Mouse (Mus musculus) stomach, embryonic 15.5 days (tissue): ENCODE measurements at regions not wholly inside any gene's neighbourhood (a gene's known extent, or its start where the extent isn't known, plus 50 kb on each side); places are given as distances from the start of the nearest gene placed in this dataset.
A peak's percentile ranks its signal among the peaks of the same experiment; 100 is the strongest.
"Not testable (repeated sequence)": the region's sequence is repeated elsewhere in the genome, so short reads cannot be mapped to it uniquely, and the experiment has no call there.

Experiments used
- ATAC-seq: fragments of 200-750 bp; cut with Nextera tagmentation; 2 replicates; pipeline ENCODE4 v1.8.0; 2017; ENCODE audit warnings: low read depth, moderate number of reproducible peaks, moderate TSS enrichment; ENCODE audit not compliant: insufficient read depth, low FRiP score
- H3K27ac ChIP-seq: fragments of 300-500 bp; sonication (generic); 2 replicates; pipeline ENCODE4 v1.5.1; 2015; ENCODE audit warnings: mild to moderate bottlenecking, inconsistent platforms
- H3K27me3 ChIP-seq: fragments of 300-500 bp; sonication (generic); replicated peaks from 2 replicates; pipeline ENCODE4 v1.6.1; 2015; ENCODE audit warnings: inconsistent platforms
- H3K36me3 ChIP-seq: fragments of 300-500 bp; sonication (generic); 2 replicates; pipeline ENCODE4 v1.6.1; 2015; ENCODE audit warnings: inconsistent platforms
- H3K4me1 ChIP-seq: fragments of 300-500 bp; sonication (generic); 2 replicates; pipeline ENCODE4 v1.6.1; 2015; ENCODE audit warnings: inconsistent platforms
- H3K4me2 ChIP-seq: fragments of 300-500 bp; sonication (generic); 2 replicates; pipeline ENCODE4 v1.6.1; 2015; ENCODE audit warnings: mild to moderate bottlenecking, inconsistent platforms
- H3K4me3 ChIP-seq: fragments of 300-500 bp; sonication (generic); replicated peaks from 2 replicates; pipeline ENCODE4 v1.5.1; 2015; ENCODE audit warnings: inconsistent platforms
- H3K9ac ChIP-seq: fragments of 300-500 bp; sonication (generic); 2 replicates; pipeline ENCODE4 v1.6.1; 2015; ENCODE audit warnings: inconsistent platforms
- H3K9me3 ChIP-seq: fragments of 300-500 bp; sonication (generic); 2 replicates; pipeline ENCODE4 v1.6.1; 2016; ENCODE audit warnings: inconsistent platforms
- WGBS: fragments of 180-500 bp; shearing (Covaris S2); methylation state at CpG from one replicate; pipeline ENCODE4 v1.1.7; 2015; 5-methylcytosine and 5-hydroxymethylcytosine counted together

DNA sequence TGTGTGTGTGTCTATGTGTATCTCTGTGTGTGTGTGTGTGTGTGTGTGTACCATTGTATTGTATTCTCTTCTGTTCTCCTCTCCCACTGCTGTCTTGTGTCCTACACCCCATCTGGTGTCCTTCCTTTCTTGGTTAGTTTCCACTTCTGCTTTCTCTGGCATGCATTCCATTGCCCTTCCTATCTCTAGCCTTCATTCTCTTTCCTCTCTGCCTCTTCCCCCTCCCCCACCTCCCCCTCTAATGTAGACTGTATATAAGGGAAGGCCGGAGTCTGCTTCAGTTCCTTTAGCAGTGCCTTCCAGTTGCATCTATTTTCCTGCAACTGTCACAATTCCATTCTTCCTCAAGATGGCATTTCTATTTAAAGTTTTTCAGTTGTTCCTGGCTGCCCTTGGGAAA lies 161.5 kb upstream of the Rxfp2 start:
- no peak overlapping the region for H3K9ac ChIP-seq
- ATAC-seq: no peak
- no peaks in the 10 kb centered on the region for H3K9me3 ChIP-seq
- H3K4me3 ChIP-seq: no peak overlapping the region
- no peaks in the 10 kb centered on the region for H3K4me1 ChIP-seq
- WGBS: 39% methylated on average over 1 of the region's 1 CpGs
- no peak overlapping the region for H3K4me2 ChIP-seq
- H3K27ac ChIP-seq: no peak overlapping the region
- no peaks in the 10 kb centered on the region for H3K27me3 ChIP-seq
- no peaks in the 10 kb centered on the region for H3K36me3 ChIP-seq

DNA sequence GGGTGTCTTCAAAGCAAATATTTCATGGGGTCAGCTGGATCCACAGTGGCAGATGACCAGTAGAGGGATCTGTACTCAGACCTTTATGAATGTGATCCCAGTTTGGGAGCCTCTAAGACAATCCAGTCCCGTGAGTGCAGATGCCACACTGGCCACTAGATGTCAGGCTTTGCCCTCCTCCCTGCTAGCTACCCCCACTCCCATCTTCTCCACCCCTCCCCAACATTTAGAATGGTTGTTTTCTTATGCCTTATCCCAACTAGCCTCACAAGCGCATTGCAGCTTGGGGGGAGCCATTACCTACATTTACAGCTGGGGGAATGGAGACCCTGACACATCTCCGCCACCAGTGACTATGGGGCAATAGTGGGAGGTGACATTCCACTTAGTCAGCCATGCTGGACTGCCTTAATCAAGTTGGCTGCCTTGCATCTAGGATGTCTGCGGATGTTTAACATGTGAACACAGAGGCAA lies 156.9 kb upstream of the Rxfp2 start:
- Histone ChIP-seq H3K36me3 (no peaks in the 10 kb centered on the region), H3K9me3 (no peaks in the 10 kb centered on the region), H3K27me3 (no peaks in the 10 kb centered on the region), H3K4me2 (no peak overlapping the region), H3K4me1 (no peaks in the 10 kb centered on the region), H3K4me3 (no peak overlapping the region), H3K27ac (no peak overlapping the region), H3K9ac (no peak overlapping the region)
- no peak for ATAC-seq
- 47% methylated on average over 4 of the region's 4 CpGs for WGBS

DNA sequence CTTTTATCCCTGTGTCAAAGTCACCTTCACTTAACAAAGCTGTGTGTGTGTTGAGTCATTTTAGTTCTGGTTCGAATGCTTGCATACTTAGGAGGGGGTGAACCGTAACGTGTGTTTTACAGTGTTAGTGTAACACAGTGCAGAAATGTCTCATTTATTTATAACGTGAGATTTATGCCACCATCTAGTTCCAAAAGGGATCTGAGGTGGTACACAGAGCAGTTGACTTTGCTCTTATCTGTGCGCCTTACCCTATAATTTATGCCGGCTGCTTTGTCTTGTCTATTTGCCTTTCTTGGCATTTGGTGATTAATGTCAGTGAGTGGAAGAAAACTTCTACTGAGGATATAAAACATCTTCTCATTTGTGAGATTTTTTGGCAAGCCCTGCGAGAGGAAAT lies 150.5 kb upstream of the Rxfp2 start:
- H3K27ac ChIP-seq: no peak overlapping the region
- ATAC-seq: no peak; the same call in 1 of the 2 replicates
- no peak overlapping the region for H3K4me3 ChIP-seq
- no peak overlapping the region for H3K4me2 ChIP-seq
- 24% methylated on average over 7 of the region's 7 CpGs for WGBS
- peaks cover 5% of the 10 kb centered on the region; the same call in 1 of the 2 replicates for H3K4me1 ChIP-seq
- no peaks in the 10 kb centered on the region for H3K9me3 ChIP-seq
- H3K9ac ChIP-seq: no peak overlapping the region
- no peaks in the 10 kb centered on the region for H3K27me3 ChIP-seq
- H3K36me3 ChIP-seq: no peaks in the 10 kb centered on the region

DNA sequence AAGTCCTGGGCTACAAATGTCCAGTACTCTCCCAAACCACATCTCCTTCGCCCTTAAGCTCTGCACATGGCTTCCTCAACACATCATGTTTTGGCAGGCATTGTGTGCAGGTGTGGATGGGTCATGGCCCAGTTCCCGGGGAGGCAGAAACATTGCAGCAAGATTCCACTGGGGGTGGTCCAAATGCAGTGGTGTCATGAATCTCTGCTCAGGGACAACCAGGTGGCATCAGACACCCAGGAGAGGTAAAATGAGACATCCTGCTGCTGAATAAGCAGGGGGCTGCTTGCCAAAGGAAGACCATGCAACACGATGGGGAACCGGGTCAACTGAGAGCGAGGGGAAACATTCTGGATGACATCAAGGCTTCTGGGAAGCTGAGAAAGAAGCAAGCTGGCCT lies 149.0 kb upstream of the Rxfp2 start:
- Histone ChIP-seq H3K4me3 (no peak overlapping the region), H3K4me1 (peaks cover 5% of the 10 kb centered on the region; the same call in 1 of the 2 replicates), H3K9me3 (no peaks in the 10 kb centered on the region), H3K27ac (no peak overlapping the region), H3K4me2 (no peak overlapping the region), H3K9ac (no peak overlapping the region), H3K27me3 (no peaks in the 10 kb centered on the region), H3K36me3 (no peaks in the 10 kb centered on the region)
- WGBS: 73% methylated on average over 5 of the region's 5 CpGs
- no peak for ATAC-seq

DNA sequence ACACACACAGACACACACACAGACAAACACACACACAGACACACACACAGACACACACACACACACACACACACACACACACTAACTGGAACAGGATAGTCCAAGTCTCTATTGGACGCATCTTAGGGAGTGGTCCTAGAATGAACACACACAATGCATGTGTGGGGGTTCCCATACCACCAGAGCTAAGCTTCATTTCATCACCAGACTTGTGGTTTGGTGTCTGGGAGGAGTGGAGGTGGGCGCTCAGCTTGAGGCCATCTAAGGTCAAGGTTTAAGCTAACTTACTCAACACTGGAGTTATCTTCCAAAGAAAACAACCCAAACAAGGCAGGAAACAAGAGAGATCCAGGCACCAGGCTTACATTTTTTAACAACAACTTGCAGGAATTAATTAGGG lies 147.9 kb upstream of the Rxfp2 start:
- 86% methylated on average over 2 of the region's 2 CpGs for WGBS
- no peak overlapping the region for H3K27ac ChIP-seq
- H3K9ac ChIP-seq: no peak overlapping the region
- no peak for ATAC-seq
- H3K4me2 ChIP-seq: no peak overlapping the region
- no peaks in the 10 kb centered on the region for H3K36me3 ChIP-seq
- H3K4me1 ChIP-seq: peaks cover 5% of the 10 kb centered on the region; the same call in 1 of the 2 replicates
- no peak overlapping the region for H3K4me3 ChIP-seq
- no peaks in the 10 kb centered on the region for H3K9me3 ChIP-seq
- no peaks in the 10 kb centered on the region for H3K27me3 ChIP-seq

DNA sequence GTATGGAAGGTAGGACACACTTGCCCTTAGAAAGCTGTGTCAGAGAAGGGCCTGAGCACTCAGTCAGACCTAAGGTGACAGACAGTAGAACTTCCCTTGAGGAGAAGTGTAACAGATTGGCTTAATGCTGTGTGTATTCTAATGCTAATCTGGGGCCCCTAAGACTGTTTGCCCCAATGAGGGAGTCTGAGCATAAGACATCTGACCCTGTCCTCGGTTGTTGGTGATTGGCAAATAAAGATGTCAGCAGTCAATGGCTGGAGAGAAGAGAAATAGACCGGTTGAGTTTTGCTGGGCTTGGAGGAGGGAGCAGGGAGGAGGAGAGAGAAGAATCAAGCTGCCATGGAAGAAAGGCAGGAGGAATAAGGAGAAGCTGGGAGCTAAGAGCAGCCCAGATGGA lies 147.0 kb upstream of the Rxfp2 start:
- Histone ChIP-seq H3K4me1 (peaks cover 5% of the 10 kb centered on the region; the same call in 1 of the 2 replicates), H3K9ac (no peak overlapping the region), H3K36me3 (no peaks in the 10 kb centered on the region), H3K27me3 (no peaks in the 10 kb centered on the region), H3K27ac (no peak overlapping the region), H3K4me2 (no peak overlapping the region), H3K4me3 (no peak overlapping the region), H3K9me3 (no peaks in the 10 kb centered on the region)
- 19% methylated on average over 2 of the region's 2 CpGs for WGBS
- ATAC-seq: no peak

DNA sequence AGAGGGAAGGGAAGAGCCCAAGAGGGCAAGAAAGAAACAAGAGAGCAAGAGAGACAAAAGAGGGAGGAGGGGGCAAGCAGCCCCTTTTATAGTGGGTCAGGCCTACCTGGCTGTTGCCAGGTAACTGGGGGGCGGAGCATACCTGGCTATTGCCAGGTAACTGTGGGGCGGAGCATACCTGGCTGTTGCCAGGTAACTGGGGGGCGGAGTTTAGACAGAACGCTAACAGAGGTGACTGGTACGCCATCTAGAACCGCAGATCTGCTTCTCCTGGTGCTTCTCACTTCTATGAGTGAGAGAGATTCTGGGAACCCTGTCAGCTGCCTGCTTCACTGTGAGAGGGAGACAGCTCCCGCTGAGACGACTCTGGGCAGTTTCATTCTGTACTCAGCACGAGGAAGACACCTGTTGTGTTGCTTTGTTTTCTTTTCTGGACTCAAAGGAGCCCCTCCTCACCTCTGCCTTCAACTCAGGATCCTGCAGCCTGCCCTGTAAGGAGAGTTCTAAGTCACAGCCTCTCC lies 144.9 kb upstream of the Rxfp2 start:
- 40% methylated on average over 9 of the region's 9 CpGs for WGBS
- Histone ChIP-seq H3K27me3 (no peaks in the 10 kb centered on the region), H3K9me3 (no peaks in the 10 kb centered on the region), H3K4me1 (0 out of 2 replicates have a peak, but pooled peaks cover 3% of the 10 kb centered on the region), H3K27ac (no peak overlapping the region), H3K4me3 (no peak overlapping the region), H3K9ac (no peak overlapping the region), H3K4me2 (0 out of 2 replicates have a peak overlapping the region, but pooled peaks have one; percentile 6), H3K36me3 (no peaks in the 10 kb centered on the region)
- no peak for ATAC-seq

DNA sequence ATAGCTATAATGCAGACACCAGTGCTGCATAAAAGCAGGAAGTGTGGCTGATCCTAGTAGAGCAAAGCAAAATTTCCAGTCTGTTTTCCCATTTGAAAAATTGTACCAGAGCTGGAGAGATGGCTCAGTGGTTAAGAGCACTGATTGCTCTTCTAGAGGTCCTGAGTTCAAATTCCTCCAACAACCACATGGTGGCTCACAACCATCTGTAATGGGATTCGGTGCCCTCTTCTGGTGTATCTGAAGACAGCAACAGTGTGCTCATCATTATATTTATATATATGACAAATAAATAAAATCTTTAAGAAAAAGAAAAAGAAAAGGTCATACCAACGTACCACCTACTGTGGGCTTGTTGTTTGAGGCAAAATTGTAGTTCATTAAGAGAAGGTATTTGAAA lies 144.1 kb upstream of the Rxfp2 start:
- H3K4me2 ChIP-seq: no peak overlapping the region
- H3K27ac ChIP-seq: no peak overlapping the region
- H3K9ac ChIP-seq: no peak overlapping the region
- no peaks in the 10 kb centered on the region for H3K9me3 ChIP-seq
- no peak for ATAC-seq
- H3K27me3 ChIP-seq: no peaks in the 10 kb centered on the region
- WGBS: 82% methylated on average over 2 of the region's 2 CpGs
- no peak overlapping the region for H3K4me3 ChIP-seq
- no peaks in the 10 kb centered on the region for H3K4me1 ChIP-seq
- no peaks in the 10 kb centered on the region for H3K36me3 ChIP-seq

DNA sequence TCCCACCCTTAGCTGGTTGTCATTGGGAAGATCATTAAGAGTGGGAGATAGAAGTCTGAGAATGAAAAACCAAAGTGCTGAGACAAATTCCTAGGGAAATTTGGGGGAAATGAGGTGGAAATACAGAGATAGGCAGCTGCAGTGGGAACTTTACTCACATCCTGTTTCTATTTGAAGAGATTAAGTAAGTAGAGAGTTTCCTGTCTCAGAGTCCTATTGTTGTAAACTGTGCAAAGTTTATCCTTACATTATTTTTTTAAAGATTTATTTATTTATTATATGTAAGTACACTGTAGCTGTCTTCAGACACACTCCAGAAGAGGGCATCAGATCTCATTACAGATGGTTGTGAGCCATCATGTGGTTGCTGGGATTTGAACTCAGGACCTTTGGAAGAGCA lies 126.0 kb upstream of the Rxfp2 start:
- not testable (repeated sequence) for H3K9me3 ChIP-seq, H3K4me1 ChIP-seq, H3K27me3 ChIP-seq, H3K9ac ChIP-seq, H3K4me2 ChIP-seq, ATAC-seq, H3K27ac ChIP-seq, H3K4me3 ChIP-seq, H3K36me3 ChIP-seq

DNA sequence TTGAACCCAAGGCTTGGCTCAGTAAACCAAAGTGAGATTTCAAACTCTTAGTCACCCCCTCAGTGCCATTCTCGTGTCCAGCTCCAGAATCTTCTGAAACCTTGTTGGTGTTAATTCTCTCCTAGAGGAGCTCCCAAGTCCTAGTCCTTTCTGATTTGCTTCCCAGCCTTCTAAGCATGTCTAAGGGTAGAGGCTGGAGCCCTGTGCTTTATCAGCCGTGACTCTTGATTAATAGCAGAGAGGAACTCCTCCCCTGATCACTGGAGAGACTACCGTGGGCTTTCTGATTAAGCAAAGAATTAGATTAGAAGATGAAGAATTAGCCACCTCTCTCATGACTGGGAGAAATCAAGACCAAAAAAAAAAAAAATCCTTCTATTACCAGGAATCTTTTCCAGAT lies 111.5 kb upstream of the Rxfp2 start:
- H3K4me2 ChIP-seq: no peak overlapping the region
- no peak for ATAC-seq
- WGBS: 37% methylated on average over 3 of the region's 3 CpGs

DNA sequence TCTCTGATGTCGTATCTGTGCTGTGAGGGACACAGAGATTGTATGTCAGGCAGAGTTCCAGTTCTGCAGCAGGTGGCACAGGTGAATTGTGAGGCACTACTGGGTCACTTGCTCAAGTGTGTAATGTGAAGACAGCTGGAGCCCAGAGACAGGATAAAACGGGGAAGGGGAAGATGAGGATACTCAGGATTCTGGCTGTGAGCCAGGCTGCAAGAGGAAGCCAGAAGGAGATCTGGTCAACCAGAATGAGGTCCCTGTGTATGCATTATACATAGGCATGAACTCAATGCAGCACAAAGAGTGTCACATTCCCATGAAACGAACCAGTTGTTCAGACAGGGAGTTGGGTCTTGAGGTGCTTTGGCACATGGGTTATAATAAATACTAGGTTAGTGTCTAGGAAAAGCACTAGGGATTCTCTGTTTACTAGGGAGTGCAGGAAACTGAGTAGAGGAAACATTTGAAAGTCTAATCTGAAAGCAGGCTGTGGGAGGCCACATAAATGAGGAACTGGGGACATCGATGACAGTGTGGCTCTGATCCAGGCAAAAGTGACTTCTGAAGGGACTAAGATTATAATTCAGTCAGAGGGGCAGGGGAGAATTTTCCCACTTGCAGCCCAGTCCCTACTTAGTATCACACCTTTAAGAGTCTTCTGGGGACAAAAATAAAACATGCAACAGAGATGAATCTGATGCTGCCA lies 109.9 kb upstream of the Rxfp2 start:
- H3K4me2 ChIP-seq: no peak overlapping the region
- no peak for ATAC-seq
- H3K4me3 ChIP-seq: no peak overlapping the region
- no peaks in the 10 kb centered on the region for H3K27me3 ChIP-seq
- H3K4me1 ChIP-seq: 0 out of 2 replicates have a peak, but pooled peaks cover 3% of the 10 kb centered on the region
- H3K36me3 ChIP-seq: no peaks in the 10 kb centered on the region
- H3K9me3 ChIP-seq: no peaks in the 10 kb centered on the region
- no peak overlapping the region for H3K27ac ChIP-seq
- no peak overlapping the region for H3K9ac ChIP-seq
- WGBS: 53% methylated on average over 4 of the region's 4 CpGs

More for the DNA sequence above, 111.5 kb upstream of the Rxfp2 start:
- Histone ChIP-seq H3K27ac (no peak overlapping the region), H3K27me3 (no peaks in the 10 kb centered on the region), H3K9me3 (no peaks in the 10 kb centered on the region), H3K36me3 (no peaks in the 10 kb centered on the region), H3K9ac (no peak overlapping the region), H3K4me3 (no peak overlapping the region), H3K4me1 (0 out of 2 replicates have a peak, but pooled peaks cover 3% of the 10 kb centered on the region)

DNA sequence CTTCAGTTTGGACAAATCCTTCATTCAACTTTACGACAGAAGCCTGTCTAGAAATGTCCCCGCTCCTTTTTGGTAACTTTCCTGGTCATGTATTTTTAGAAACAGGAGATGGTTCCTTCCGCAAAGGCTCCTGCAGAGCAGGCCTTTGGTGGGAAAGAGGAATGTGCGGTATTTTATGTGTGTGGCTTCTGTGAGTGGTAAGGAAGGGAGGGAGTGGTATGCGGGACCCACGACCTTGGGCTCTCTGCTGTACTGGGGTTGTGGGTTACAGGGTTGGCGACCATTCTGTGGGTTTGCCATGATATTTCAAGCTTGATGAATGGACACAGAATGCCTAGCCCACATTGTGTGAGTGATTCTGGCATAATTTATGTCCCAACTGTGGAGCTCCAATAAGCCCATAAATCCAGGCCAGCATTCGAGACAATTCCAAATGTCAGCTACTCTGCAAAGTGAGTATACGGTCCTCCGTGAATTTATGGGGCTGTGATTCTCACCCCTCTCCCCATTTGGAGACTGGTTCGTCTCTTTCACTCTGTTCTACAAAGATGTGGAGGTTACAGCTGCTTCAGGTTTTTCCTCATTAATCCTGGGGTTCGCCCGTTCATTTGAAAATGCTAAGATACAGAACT lies 109.3 kb upstream of the Rxfp2 start:
- no peak for ATAC-seq

More for the DNA sequence above, 109.3 kb upstream of the Rxfp2 start:
- Histone ChIP-seq H3K9me3 (no peaks in the 10 kb centered on the region), H3K9ac (no peak overlapping the region), H3K4me3 (no peak overlapping the region), H3K4me2 (no peak overlapping the region), H3K36me3 (no peaks in the 10 kb centered on the region), H3K4me1 (0 out of 2 replicates have a peak, but pooled peaks cover 3% of the 10 kb centered on the region), H3K27ac (no peak overlapping the region), H3K27me3 (no peaks in the 10 kb centered on the region)
- WGBS: 46% methylated on average over 13 of the region's 13 CpGs
